Mouse (Mus musculus) yolk sac, embryonic 10.5 days (tissue): ENCODE results near the gene Aqp1.

Experiments used
- DNase-seq: peaks from one replicate; pipeline ENCODE4 v3.0.0-alpha.2; 2017; ENCODE audit warnings: low spot score

The Aqp1 gene

GRCm38 (mm10) chr6:55356976-55357635, 20.9 kb downstream of the Aqp1 start:
- no peak for DNase-seq

- peak; percentile 76 for DNase-seq
These were observed 21.4 kb downstream of the Aqp1 start for GRCm38 (mm10) chr6:55357636-55358031.

- DNase-seq: no peak
These were observed 22.5 kb downstream of the Aqp1 start for GRCm38 (mm10) chr6:55358731-55359143.

- no peak for DNase-seq
These were observed 26.4 kb downstream of the Aqp1 start for GRCm38 (mm10) chr6:55362663-55363062.

GRCm38 (mm10) chr6:55367126-55367525, 30.9 kb downstream of the Aqp1 start:
- DNase-seq: no peak

- DNase-seq: no peak
These were observed 34.6 kb downstream of the Aqp1 start for GRCm38 (mm10) chr6:55370831-55371230.

GRCm38 (mm10) chr6:55376076-55376475, 39.8 kb downstream of the Aqp1 start, which contains the start of gene Ghrhr:
Gene Ghrhr (plus strand): TSS chr6:55376295.
- no peak for DNase-seq

- DNase-seq: no peak
These were observed 40.3 kb downstream of the Aqp1 start for GRCm38 (mm10) chr6:55376511-55376910.

- peak; percentile 55 for DNase-seq
These were observed 41.2 kb downstream of the Aqp1 start for GRCm38 (mm10) chr6:55377461-55377860.

- DNase-seq: no peak
These were observed 43.6 kb downstream of the Aqp1 start for GRCm38 (mm10) chr6:55379641-55380335.

GRCm38 (mm10) chr6:55381966-55382365, 45.7 kb downstream of the Aqp1 start:
- no peak for DNase-seq

- peak; percentile 49 for DNase-seq
These were observed 47.7 kb downstream of the Aqp1 start for GRCm38 (mm10) chr6:55383897-55384296.

GRCm38 (mm10) chr6:55384356-55384951, 48.2 kb downstream of the Aqp1 start:
- DNase-seq: no peak

- DNase-seq: no peak
These were observed 52.4 kb downstream of the Aqp1 start for GRCm38 (mm10) chr6:55388546-55389169.

GRCm38 (mm10) chr6:55389321-55389720, 53.1 kb downstream of the Aqp1 start:
- no peak for DNase-seq

- DNase-seq: no peak
These were observed 55.6 kb downstream of the Aqp1 start for GRCm38 (mm10) chr6:55391814-55392213.

GRCm38 (mm10) chr6:55392453-55392852, 56.2 kb downstream of the Aqp1 start:
- DNase-seq: peak; percentile 53

GRCm38 (mm10) chr6:55394854-55395253, 58.6 kb downstream of the Aqp1 start:
- DNase-seq: no peak

GRCm38 (mm10) chr6:55396176-55396575, 59.9 kb downstream of the Aqp1 start:
- no peak for DNase-seq

GRCm38 (mm10) chr6:55396622-55397041, 60.4 kb downstream of the Aqp1 start:
- no peak for DNase-seq
